Mouse (Mus musculus): ENCODE results near the gene Ppm1g.

DNA sequence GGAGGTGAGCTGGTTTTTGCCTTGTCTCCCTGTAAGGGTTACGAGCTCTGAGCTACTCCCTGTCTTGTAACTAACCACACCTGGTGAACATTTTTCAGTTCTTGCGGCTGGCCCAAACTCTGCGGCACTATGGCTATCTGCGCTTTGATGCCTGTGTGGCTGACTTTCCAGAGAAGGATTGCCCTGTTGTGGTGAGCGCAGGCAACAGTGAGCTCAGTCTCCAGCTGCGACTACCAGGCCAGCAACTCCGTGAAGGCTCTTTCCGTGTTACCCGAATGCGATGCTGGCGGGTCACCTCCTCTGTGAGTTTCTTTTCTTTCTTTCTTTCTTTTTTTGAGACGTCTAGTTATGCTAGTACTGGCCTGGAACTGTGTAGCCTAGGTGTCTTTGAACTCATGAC, 23.4 kb downstream of the Ppm1g start:
- no peak for TF ChIP-seq POLR2A (IDR thresholded peaks at IDR 0.05; ENCODE audit: insufficient read depth, low read depth, low read length)
- no peak for TF ChIP-seq CTCF (IDR thresholded peaks at IDR 0.05; ENCODE audit: insufficient read depth, low read depth, low read length)
